Mouse (Mus musculus): ENCODE results near the gene Gm9508. TPM values are rescaled to one million over a fixed set of nuclear protein-coding genes. Genes with fewer than 3 reads are reported as not detected.
A peak's percentile ranks its signal among the peaks of the same experiment; 100 is the strongest.
"Not testable (repeated sequence)": the region's sequence is repeated elsewhere in the genome, so short reads cannot be mapped to it uniquely, and the experiment has no call there.

Gm9508 gene
- total RNA-seq (2014; fragmentation: Nextera tagmentation) (not detected in 2 replicates), total RNA-seq (2017) (not detected in 2 replicates)

DNA sequence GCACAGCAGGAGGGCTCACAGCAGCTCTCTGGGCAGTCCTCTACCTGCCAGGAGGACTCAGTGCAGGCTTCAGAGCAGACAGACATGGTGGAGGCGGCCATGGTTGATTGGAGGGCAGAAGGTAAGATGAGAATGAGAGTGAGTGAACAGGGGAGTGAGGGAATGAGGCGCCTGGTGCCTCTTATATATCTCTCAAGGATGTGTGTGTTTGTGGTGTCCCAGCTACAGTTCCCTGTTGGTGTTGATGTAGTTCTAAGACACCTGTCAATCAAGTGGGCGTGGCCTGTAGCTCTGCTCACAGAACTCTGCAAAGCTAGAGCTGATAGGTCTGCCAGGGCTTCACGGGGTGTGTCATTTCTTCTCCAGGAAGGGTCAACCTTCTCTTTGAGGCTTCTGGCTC lies at the start of gene Gm9508:
TSS of gene Gm9508 (minus strand) at position 101 of the 400 bp plus-strand sequence.
- ATAC-seq (replicated peaks; ENCODE audit: poor library complexity, severe bottlenecking): no peak

- ATAC-seq (replicated peaks; ENCODE audit: poor library complexity, severe bottlenecking): not testable (repeated sequence)
Observed at GRCm38 (mm10) chr10:77741924-77742688, 45.1 kb upstream of the Gm9508 start, which contains the start of gene Gm18596. Gm18596 (minus strand) TSS chr10:77742638.

- no peak for ATAC-seq (replicated peaks; ENCODE audit: poor library complexity, severe bottlenecking)
Observed at GRCm38 (mm10) chr10:77738929-77739328, 41.9 kb upstream of the Gm9508 start.

DNA sequence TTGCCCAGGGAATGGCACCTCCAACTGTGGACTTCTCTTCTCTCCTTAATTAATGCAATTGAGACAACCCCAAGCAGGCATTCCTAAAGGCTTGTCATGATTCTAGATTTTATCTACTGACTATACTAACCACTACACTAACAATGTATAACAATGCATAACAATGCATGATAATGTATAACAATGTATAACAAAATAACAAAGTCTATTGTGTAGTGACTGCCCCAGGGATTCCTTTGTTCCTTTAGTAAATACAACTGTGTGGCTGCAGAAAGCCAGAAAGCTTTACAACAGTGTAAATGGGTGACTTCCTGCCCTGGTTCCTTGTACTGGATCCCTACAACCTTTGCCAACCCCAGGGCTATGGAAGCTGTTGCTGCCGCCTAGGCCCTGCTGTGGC lies 38.9 kb upstream of the Gm9508 start:
- ATAC-seq (replicated peaks; ENCODE audit: poor library complexity, severe bottlenecking): no peak

GRCm38 (mm10) chr10:77729241-77729640 lies 32.2 kb upstream of the Gm9508 start:
- 0 out of 2 replicates have a peak, but pooled peaks have one; percentile 27 for ATAC-seq (replicated peaks; ENCODE audit: poor library complexity, severe bottlenecking)

- ATAC-seq (replicated peaks; ENCODE audit: poor library complexity, severe bottlenecking): no peak
Observed at GRCm38 (mm10) chr10:77728280-77728679, 31.2 kb upstream of the Gm9508 start.

DNA sequence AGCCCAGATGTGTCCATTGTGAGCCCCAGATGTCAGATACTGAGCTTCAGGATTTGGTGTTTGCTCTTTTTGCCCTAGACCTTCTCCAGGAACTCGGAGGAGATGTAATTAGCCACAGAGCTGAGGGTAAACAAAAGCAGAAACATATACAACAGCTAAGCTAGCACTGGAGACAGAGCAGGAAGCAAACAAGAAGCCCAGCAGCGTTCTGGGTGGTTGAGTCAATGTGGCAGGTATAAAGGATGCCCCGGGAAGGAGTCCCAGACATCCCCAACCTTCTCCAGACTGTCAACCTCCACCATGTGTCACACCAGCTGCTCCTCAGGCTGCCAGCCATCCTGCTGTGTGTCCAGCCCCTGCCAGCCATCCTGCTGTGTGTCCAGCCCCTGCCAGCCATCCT lies 29.2 kb upstream of the Gm9508 start, which contains the start of gene Gm10100:
TSS of gene Gm10100 (plus strand) at position 301 of the 400 bp plus-strand sequence.
- ATAC-seq (replicated peaks; ENCODE audit: poor library complexity, severe bottlenecking): no peak

DNA sequence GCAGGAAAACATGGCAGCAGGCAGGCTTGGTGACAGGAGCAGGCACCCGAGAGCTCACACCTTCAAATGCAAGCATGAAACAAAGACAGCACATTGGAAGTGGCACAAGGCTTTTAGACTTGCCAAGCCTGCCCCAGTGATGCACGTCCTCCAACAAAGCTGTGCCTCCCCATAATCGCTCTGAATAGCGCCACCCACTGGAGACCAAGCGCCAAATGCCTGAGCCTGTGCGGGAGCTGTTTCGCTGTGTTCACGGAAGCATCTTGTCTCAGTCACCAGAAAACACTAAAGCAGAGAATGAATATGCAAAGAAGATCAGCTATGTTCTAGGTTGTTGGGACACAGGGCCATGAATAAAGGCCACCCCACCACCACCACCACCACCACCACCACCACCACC lies 27.8 kb upstream of the Gm9508 start:
- no peak for ATAC-seq (replicated peaks; ENCODE audit: poor library complexity, severe bottlenecking)

DNA sequence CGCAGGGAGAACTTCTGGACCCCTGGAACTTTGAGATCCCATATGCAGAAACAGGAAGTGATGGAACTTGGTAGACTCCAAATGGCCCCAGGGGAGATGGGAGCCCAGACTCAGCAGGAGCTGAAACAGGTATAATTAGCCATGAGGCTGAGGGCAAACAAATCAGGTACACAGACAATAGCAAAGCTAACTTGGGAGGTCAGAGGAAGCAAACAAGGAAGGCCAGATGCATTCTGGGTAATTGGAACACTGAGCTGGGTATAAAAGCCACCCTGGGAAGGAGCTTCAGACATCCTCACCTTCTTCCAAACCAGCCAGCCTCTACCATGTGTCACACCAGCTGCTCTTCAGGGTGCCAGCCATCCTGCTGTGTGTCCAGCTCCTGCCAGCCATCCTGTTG lies 23.3 kb upstream of the Gm9508 start, which contains the start of gene Krtap12-1:
TSS of gene Krtap12-1 (plus strand) at position 301 of the 400 bp plus-strand sequence.
- ATAC-seq (replicated peaks; ENCODE audit: poor library complexity, severe bottlenecking): not testable (repeated sequence)

GRCm38 (mm10) chr10:77715507-77715906 lies 18.5 kb upstream of the Gm9508 start, which contains the start of gene Gm10142:
Gm10142 (plus strand) TSS chr10:77715807.
- ATAC-seq (replicated peaks; ENCODE audit: poor library complexity, severe bottlenecking): no peak

GRCm38 (mm10) chr10:77713734-77714133 lies 16.7 kb upstream of the Gm9508 start:
- ATAC-seq (replicated peaks; ENCODE audit: poor library complexity, severe bottlenecking): no peak

- ATAC-seq (replicated peaks; ENCODE audit: poor library complexity, severe bottlenecking): not testable (repeated sequence)
Observed at GRCm38 (mm10) chr10:77711157-77711556, 14.1 kb upstream of the Gm9508 start, which contains the start of gene Gm10024. Gm10024 (plus strand) TSS chr10:77711457.

DNA sequence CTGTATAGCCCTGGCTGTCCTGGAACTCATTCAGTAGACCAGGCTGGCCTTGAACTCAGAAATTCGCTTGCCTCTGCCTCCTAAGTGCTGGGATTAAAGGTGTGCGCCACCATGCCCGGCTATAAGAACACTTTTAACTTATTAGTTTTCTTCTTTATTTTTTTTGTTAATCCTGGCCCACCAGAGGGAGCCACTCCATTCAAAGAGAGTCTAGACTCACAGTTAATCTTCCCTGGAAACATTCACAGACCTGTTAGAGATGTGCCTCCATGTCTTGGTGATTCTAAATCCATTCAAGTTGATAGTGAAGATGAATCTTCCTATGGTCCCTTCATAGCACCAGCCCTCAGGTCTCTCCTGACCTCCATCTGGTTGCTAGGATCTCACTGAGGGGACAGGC lies 12.8 kb upstream of the Gm9508 start:
- no peak for ATAC-seq (replicated peaks; ENCODE audit: poor library complexity, severe bottlenecking)

DNA sequence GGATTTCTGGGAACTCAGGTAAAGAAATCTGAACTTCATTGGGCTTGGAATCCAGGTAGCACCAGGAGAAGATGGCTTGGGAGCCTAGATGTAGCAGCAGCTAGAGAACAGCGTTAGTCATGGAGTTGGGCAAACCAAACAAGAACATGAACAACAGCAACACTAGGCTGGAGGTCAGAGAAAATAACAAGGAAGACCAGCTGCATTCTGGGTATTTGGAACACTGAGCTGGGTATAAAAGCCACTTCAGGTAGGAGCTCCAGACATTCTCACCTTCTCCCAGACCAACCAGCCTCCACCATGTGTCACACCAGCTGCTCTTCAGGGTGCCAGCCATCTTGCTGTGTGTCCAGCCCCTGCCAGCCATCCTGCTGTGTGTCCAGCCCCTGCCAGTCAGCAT lies 9.3 kb upstream of the Gm9508 start, which contains the start of gene Gm10272:
TSS of gene Gm10272 (plus strand) at position 301 of the 400 bp plus-strand sequence.
- no peak for ATAC-seq (replicated peaks; ENCODE audit: poor library complexity, severe bottlenecking)

- ATAC-seq (replicated peaks; ENCODE audit: poor library complexity, severe bottlenecking): not testable (repeated sequence)
Observed at GRCm38 (mm10) chr10:77690356-77690807, 6.7 kb downstream of the Gm9508 start, which contains the start of gene Gm19402. Gm19402 (minus strand) TSS chr10:77690757.

DNA sequence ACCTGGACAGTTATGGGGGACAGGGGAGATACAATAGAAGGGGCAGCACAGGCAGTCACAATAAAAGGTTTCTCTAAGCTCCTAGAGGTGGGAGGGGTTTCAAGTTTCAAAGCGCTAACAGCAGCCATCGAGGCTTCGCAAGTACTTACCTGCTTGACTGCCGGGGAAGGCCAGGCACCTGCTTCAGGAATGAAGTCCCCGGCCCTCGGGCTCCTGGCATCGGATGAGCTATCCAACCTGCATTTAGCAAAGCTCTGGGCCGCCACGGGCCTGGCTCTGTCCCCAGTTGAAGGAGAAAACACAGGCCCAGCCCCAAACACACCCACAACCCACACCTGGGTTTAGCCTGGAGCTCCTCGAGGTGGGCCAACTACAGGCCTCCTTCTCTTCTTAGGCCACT lies 10.0 kb downstream of the Gm9508 start:
- ATAC-seq (replicated peaks; ENCODE audit: poor library complexity, severe bottlenecking): no peak

- no peak for ATAC-seq (replicated peaks; ENCODE audit: poor library complexity, severe bottlenecking)
Observed at GRCm38 (mm10) chr10:77685895-77686664, 11.0 kb downstream of the Gm9508 start, which contains the start of gene Tspear. Tspear (plus strand) TSS chr10:77686569.

GRCm38 (mm10) chr10:77684181-77684580 lies 12.9 kb downstream of the Gm9508 start:
- no peak for ATAC-seq (replicated peaks; ENCODE audit: poor library complexity, severe bottlenecking)

DNA sequence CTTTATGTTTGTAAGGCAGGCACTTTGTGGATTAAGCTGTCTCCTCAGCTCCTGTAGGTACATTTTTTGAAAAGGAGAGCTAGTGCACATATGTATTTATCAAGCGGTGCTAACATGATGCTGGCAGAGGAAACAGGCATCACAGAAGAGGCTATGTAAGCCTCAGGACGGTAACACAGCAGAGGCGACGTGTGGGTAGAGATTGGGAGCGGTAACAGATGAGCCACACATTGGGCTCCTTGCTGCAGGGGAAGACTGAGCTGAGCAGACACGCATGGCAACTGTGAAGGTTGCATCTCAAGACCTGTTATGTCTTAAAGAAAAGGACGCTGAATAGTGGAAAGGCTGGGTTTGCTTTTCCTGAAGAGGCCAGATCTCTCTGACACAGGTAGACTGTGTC lies 14.0 kb downstream of the Gm9508 start:
- no peak for ATAC-seq (replicated peaks; ENCODE audit: poor library complexity, severe bottlenecking)

DNA sequence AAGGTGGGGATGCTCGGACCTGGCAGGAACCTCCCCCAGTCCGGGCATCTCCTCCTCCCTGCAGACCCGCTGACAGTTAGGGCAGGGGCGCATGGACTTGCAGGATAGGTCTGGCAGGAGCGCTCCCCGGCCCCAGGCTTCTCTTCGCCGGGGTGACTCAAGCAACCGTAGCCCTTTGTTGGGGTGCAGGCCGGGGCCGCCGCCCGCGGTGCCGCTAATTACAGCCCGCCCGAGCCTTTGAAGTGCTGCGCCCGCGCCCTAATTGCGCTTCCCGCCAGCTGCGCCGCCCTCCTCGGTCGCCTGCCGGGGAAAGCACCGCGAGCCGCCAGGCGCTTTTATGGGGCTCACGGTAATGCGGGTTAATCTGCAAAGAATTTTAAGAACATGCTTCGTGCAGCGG lies 19.5 kb downstream of the Gm9508 start:
- ATAC-seq (replicated peaks; ENCODE audit: poor library complexity, severe bottlenecking): no peak; the same call in 1 of the 2 replicates

DNA sequence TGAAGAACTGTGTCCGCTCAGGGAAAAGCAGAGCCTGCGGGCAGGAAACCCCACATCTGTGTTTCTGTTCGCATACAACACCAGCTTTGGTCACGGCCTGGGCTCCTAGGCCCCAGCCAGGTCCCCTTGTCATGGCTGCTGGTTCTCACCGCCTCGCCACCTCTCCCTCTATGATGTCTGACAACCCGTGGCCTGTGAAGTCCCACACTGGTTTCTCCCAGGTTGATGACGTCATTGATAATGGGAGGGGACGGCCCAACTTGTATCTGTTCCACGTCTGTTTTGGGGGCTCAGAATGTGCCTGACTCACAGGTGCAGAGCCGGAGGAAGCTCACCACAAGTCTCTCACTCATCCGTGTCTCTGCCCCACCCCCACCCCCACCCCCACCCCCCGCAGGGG lies 23.3 kb downstream of the Gm9508 start:
- no peak for ATAC-seq (replicated peaks; ENCODE audit: poor library complexity, severe bottlenecking)

Data from granulocyte monocyte progenitor cell, adult 5-6 weeks (primary cell).